Mouse (Mus musculus) midbrain, embryonic 14.5 days (tissue): Measurements from ENCODE around the gene Xxylt1. TPM values are rescaled to one million over a fixed set of nuclear protein-coding genes. Genes with fewer than 3 reads are reported as not detected.

Experiments used
- ATAC-seq: fragments of 200-750 bp; cut with Nextera tagmentation; 2 replicates; pipeline ENCODE4 v1.8.0; 2017; ENCODE audit warnings: moderate number of reproducible peaks, moderate library complexity; ENCODE audit not compliant: low FRiP score, low TSS enrichment
- DNase-seq: peaks from one replicate; pipeline ENCODE4 v3.0.0-alpha.2; 2015
- H3K27ac ChIP-seq: fragments of 300-500 bp; sonication (generic); replicated peaks from 2 replicates; pipeline ENCODE4 v1.5.1; 2014; ENCODE audit warnings: mild to moderate bottlenecking, low read depth, low read length, moderate library complexity
- H3K27me3 ChIP-seq: fragments of 300-500 bp; sonication (generic); 2 replicates; pipeline ENCODE4 v1.6.1; 2014; ENCODE audit warnings: low read length, control low read depth, mixed read lengths; ENCODE audit not compliant: control insufficient read depth, insufficient read depth
- H3K36me3 ChIP-seq: fragments of 300-500 bp; sonication (generic); 2 replicates; pipeline ENCODE4 v1.6.1; 2014; ENCODE audit warnings: low read length, control low read depth; ENCODE audit not compliant: control insufficient read depth, insufficient read depth
- H3K4me1 ChIP-seq: fragments of 300-500 bp; sonication (generic); 2 replicates; pipeline ENCODE4 v1.6.1; 2014; ENCODE audit warnings: mild to moderate bottlenecking, antibody characterized with exemption, low read length, control low read depth; ENCODE audit not compliant: control insufficient read depth, insufficient read depth
- H3K4me2 ChIP-seq: fragments of 300-500 bp; sonication (generic); 2 replicates; pipeline ENCODE4 v1.6.1; 2014; ENCODE audit warnings: mild to moderate bottlenecking, low read length, moderate library complexity
- H3K4me3 ChIP-seq: fragments of 300-500 bp; sonication (generic); replicated peaks from 2 replicates; pipeline ENCODE4 v1.5.1; 2014; ENCODE audit warnings: low read depth, low read length
- H3K9ac ChIP-seq: fragments of 300-500 bp; sonication (generic); replicated peaks from 2 replicates; pipeline ENCODE4 v1.6.1; 2014; ENCODE audit warnings: mild to moderate bottlenecking, low read length, moderate library complexity
- H3K9me3 ChIP-seq: fragments of 300-500 bp; sonication (generic); 2 replicates; pipeline ENCODE4 v1.6.1; 2016; ENCODE audit warnings: low read length, control low read depth, mixed read lengths; ENCODE audit not compliant: control insufficient read depth
- WGBS: fragments of 180-500 bp; shearing (Covaris S2); extraction: QIAGEN DNeasy Blood & Tissue Kit; methylation state at CpG from one replicate; pipeline ENCODE4 v1.1.7; 2014; 5-methylcytosine and 5-hydroxymethylcytosine counted together
- polyA plus RNA-seq: library from polyadenylated mRNA; unstranded; fragments of >200 nt; fragmentation: Nextera tagmentation; extraction: Ambion mirVana; gene quantifications from 2 replicates; pipeline ENCODE4 v1.2.1, GENCODE M21; 2014

Xxylt1 gene
- polyA plus RNA-seq, 1 experiment from 2014 or later = 14.4 TPM

DNA sequence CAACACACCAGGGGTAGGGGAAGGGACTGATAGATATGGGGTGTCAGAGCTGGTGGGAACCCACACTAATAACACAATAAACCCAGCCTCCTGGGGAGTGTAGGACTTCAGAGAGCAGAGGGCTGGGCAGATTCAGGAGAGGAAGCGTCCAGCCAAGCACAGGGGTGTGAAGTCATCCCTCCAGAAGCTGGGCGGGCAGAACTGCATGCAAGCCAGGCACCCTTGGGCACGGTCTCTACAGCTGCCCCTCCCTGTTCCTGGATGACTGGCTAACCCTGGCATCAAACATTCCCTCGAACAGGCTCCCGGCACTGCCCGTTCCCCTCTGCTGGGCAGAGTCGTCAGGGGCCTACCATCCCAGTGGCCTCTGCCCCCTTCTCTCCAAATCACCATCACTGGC, 13.0 kb downstream of the Xxylt1 start:
- DNase-seq (no peak), ATAC-seq (no peak)
- Histone ChIP-seq H3K36me3 (no peaks in the 10 kb centered on the region), H3K4me1 (peaks cover 3% of the 10 kb centered on the region; the same call in 1 of the 2 replicates), H3K27ac (no peak overlapping the region), H3K9me3 (no peaks in the 10 kb centered on the region), H3K27me3 (no peaks in the 10 kb centered on the region), H3K4me3 (no peak overlapping the region), H3K4me2 (no peak overlapping the region), H3K9ac (no peak overlapping the region)
- WGBS = 96% methylated on average over 7 of the region's 7 CpGs

DNA sequence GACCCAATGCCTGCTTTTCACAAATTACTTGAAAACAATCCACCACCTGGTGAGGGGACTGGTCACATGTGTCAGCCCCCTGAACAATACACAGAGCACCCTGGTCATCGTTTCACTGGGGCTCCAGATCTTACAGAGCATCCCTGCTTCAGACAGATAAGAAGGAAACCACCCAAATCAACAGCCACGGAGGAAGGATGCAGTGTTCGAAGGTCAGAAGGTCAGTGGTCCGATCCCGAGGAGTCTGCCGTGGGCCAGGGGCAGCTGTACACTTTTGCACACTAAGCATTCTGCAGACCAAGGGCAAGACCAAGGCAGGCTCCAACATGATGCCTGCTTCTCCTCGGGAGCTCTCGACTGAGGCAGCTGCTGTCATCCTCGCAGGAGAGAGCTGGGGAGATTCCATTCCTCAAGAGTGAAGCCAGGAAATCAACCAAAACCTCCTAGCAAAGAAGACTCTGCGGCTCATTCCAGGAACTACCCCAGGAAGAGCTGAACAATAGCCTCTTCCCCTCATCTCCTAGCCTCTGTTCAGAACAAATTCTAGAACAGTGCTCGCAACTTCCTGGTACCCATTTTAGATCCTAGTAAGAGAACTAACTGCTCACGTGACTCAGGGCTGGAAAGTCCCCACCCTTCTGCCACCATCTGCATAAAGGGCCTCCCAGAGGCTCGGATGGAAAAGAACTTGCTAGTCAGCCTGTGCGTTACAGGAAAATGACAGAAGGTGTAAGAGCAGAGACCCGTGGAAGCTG, 14.7 kb downstream of the Xxylt1 start:
- DNase-seq = no peak
- 67% methylated on average over 15 of the region's 15 CpGs for WGBS

DNA sequence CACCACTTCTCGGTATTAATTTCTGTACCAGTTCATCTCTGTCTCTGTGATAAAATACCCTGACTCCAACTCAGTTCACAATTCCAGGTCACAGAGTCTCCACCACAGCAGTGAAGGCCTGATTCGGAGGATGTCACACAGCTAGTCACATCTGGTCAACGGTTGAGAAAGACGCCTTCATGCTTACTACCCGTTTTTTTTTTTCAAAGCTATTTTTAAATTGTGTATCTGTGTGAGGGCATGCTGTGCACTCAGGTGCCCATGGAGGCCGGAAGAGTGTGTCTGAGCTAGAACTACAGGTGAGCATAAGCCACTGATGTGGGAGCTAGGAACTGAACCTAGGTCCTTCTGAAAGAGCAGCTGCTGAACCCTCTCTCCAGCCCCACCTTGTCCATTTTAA, 16.4 kb downstream of the Xxylt1 start:
- Histone ChIP-seq H3K4me1 (no peaks in the 10 kb centered on the region), H3K4me3 (no peak overlapping the region), H3K9ac (no peak overlapping the region), H3K36me3 (no peaks in the 10 kb centered on the region), H3K4me2 (no peak overlapping the region), H3K27me3 (no peaks in the 10 kb centered on the region), H3K27ac (no peak overlapping the region), H3K9me3 (no peaks in the 10 kb centered on the region)
- WGBS = 97% methylated on average over 6 of the region's 6 CpGs
- DNase-seq (no peak), ATAC-seq (no peak)

More for the DNA sequence above, 14.7 kb downstream of the Xxylt1 start:
- H3K36me3 ChIP-seq = no peaks in the 10 kb centered on the region
- H3K4me3 ChIP-seq = no peak overlapping the region
- H3K4me2 ChIP-seq = no peak overlapping the region
- no peak overlapping the region for H3K27ac ChIP-seq
- H3K4me1 ChIP-seq = peaks cover 3% of the 10 kb centered on the region; the same call in 1 of the 2 replicates
- H3K27me3 ChIP-seq = no peaks in the 10 kb centered on the region
- no peak for ATAC-seq
- no peak overlapping the region for H3K9ac ChIP-seq
- no peaks in the 10 kb centered on the region for H3K9me3 ChIP-seq

DNA sequence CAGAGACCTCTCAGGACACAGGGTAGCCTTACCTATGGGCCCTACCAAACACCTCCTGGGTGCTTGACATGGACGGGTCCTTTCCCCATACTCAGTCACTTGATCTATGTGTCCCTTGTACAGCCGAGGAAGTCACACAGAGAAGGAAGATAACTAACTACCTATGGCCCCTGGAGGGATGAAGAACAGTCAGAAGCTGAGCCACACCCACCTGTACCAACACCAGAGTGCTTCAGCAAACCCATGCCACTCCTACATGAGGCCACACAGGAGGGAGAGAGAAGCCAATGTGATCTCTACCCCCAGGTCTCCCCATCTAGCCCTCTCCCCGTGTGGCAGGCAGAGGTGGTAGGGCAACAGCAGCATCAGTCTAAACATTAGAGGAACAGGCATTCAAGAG, 18.3 kb downstream of the Xxylt1 start:
- Histone ChIP-seq H3K4me2 (no peak overlapping the region), H3K4me3 (no peak overlapping the region), H3K27me3 (no peaks in the 10 kb centered on the region), H3K27ac (no peak overlapping the region), H3K9me3 (no peaks in the 10 kb centered on the region), H3K9ac (no peak overlapping the region), H3K4me1 (no peaks in the 10 kb centered on the region), H3K36me3 (no peaks in the 10 kb centered on the region)
- no peak for DNase-seq
- ATAC-seq = no peak
- WGBS = 78% methylated on average over 3 of the region's 3 CpGs

DNA sequence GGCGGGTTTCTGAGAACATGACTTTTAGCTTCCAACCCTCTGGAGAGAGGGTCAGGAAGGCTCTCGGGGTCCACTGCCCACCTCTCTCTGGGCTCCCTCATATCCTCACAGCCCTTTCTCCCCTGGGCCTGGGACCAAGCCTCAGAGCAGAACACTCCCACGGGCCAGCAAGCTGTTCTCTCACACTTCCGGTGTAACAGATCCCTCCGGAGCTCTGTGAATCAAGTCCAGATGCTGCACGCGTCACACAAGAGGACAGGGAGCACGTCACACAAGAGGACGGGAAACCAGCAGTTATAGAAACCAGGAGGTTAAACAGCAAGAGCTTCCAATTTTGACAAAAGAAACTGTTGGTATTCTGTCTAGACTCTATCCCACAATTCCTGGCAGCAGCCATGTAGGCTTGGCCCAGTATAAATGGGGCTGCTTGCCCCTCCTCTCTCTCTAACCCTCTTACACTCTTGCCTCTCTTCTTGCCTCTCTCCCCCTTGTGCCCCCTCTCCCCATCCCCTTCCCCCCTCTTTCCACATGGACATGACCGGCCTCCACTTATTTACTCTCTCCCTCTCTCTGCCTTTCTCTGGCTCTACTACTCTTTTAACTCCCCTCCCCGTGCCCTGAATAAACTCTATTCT, 19.9 kb downstream of the Xxylt1 start:
- WGBS = 85% methylated on average over 11 of the region's 11 CpGs
- Histone ChIP-seq H3K9me3 (no peaks in the 10 kb centered on the region), H3K27me3 (no peaks in the 10 kb centered on the region), H3K4me1 (no peaks in the 10 kb centered on the region), H3K4me2 (no peak overlapping the region), H3K9ac (no peak overlapping the region), H3K4me3 (no peak overlapping the region), H3K36me3 (no peaks in the 10 kb centered on the region), H3K27ac (no peak overlapping the region)
- DNase-seq = no peak
- ATAC-seq = no peak

DNA sequence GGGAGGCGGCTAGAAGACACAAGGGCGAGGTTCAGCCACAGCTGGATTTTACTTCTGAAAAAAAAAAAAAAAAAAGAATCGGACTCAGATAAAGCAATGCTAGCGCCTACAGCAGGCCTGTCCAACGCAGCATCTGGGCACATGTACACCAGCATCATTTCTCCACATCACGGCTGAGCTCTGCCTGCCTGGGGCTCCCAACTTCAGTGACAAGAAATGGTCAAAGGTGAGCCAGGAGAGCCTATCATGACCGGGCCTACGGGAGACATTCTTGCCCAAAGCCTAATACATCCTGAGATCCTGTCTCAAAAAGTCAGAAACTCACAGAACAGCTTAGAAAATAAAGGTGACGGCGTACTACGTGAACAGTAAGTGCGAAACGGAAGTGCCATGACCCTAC, 20.5 kb downstream of the Xxylt1 start:
- Histone ChIP-seq H3K4me1 (no peaks in the 10 kb centered on the region), H3K4me3 (no peak overlapping the region), H3K9ac (no peak overlapping the region), H3K4me2 (no peak overlapping the region), H3K36me3 (no peaks in the 10 kb centered on the region), H3K9me3 (no peaks in the 10 kb centered on the region), H3K27me3 (no peaks in the 10 kb centered on the region), H3K27ac (no peak overlapping the region)
- 94% methylated on average over 13 of the region's 13 CpGs for WGBS
- ATAC-seq = no peak
- no peak for DNase-seq

DNA sequence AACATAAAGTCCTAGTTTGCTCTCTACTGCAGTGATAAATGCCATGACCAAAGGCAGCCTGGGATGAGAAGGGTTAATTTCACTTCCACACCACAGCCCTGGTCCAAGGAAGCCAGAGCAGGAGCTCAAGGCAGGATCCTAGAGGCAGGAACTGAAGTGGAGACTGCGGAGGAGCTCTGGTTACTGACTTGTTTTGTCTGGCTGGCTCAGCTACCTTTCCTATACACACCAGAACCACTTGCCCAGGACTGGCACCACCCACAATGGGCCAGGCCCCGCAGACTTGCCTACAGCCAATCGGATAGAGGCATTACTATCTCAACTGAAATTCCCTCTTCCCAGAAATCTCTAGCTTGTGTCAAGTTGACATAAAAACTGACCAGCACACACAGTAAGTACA, 21.0 kb downstream of the Xxylt1 start:
- Histone ChIP-seq H3K36me3 (no peaks in the 10 kb centered on the region), H3K4me3 (no peak overlapping the region), H3K4me1 (no peaks in the 10 kb centered on the region), H3K27ac (no peak overlapping the region), H3K9me3 (no peaks in the 10 kb centered on the region), H3K9ac (no peak overlapping the region), H3K4me2 (no peak overlapping the region), H3K27me3 (no peaks in the 10 kb centered on the region)
- ATAC-seq (no peak), DNase-seq (no peak)
- 96% methylated on average over 3 of the region's 3 CpGs for WGBS

DNA sequence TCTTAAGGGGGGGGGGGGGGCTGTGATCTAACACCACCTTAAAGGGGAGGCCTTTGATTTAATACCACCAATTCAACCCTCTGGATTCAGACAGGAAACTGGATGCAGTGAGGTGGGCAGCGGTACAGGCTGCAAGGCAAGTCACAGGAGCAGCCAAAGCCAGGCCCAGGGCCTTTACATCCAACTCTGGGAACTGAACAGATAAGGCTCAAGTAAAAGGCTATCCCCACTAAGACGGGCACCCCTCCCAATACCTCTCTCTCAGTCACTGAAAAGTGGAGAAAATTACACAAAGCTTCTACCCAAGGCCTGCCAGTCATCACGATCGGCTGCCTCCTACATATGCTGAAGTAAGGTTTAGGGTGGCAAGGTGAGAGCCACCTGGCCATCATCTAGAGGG, 21.5 kb downstream of the Xxylt1 start:
- Histone ChIP-seq H3K36me3 (no peaks in the 10 kb centered on the region), H3K4me1 (no peaks in the 10 kb centered on the region), H3K27me3 (no peaks in the 10 kb centered on the region), H3K27ac (no peak overlapping the region), H3K9ac (no peak overlapping the region), H3K9me3 (no peaks in the 10 kb centered on the region), H3K4me2 (no peak overlapping the region), H3K4me3 (no peak overlapping the region)
- ATAC-seq = no peak
- DNase-seq = no peak
- 88% methylated on average over 4 of the region's 4 CpGs for WGBS

DNA sequence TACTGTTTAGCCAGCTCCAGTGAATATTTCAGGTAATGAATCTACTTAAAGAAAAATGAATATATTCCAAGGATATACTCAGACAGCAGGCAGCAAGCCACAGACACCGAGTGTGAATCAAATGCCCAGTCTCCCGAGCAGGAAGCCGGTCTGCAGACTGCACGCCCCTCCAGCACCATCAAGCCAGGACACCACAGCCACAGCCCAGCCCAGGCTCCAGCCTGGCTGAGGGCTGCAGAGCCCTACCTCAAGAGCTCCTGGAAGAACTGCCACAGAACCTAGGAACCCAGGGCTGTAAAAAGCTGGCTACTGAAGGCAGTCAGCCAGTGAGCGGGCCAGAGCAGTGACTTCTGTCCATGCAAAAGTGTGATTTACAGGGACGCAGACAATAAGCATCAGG, 28.4 kb downstream of the Xxylt1 start:
- Histone ChIP-seq H3K27ac (no peak overlapping the region), H3K36me3 (no peaks in the 10 kb centered on the region), H3K4me1 (no peaks in the 10 kb centered on the region), H3K9ac (no peak overlapping the region), H3K27me3 (no peaks in the 10 kb centered on the region), H3K9me3 (no peaks in the 10 kb centered on the region), H3K4me2 (no peak overlapping the region), H3K4me3 (no peak overlapping the region)
- 87% methylated on average over 6 of the region's 6 CpGs for whole genome bisulfite sequencing
- ATAC-seq (no peak), DNase-seq (no peak)
